Mouse (Mus musculus): ENCODE results near the gene 2510039O18Rik. TPM values are rescaled to one million over a fixed set of nuclear protein-coding genes. Genes with fewer than 3 reads are reported as not detected.

2510039O18Rik gene
- polyA plus RNA-seq, 2 experiments from 2014 or later: 8.3 to 9.4 TPM

DNA sequence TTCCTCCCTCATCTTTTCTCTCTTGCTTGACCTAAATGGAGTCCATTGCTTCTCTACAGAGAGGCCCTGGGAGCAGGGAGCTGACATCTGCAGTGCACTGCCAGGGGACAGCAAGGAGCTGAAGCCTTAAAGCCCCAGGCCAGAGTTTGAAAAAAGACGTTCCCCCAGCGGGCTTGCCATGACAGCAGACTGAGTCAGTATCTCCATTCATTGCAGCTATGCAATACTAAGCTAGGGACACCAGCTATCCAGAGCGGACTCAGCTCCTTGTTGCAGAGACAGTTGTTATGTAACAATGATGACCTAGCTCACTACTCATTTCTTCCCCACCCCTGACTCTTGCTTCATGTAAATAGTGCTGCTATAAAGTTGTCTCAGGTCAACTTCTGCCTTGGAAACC lies 54.6 kb downstream of the 2510039O18Rik start:
- ATAC-seq: no peak

Other genes starting within 250 kb of the 2510039O18Rik start
- gene Zfp534, start 238.3 kb upstream of the 2510039O18Rik start, polyA plus RNA-seq (2017; shearing (Covaris generic)): under 1 TPM in 1 of 2 experiments, not detected in 1; 0.35 TPM
- gene Zfp984, start 131.1 kb upstream of the 2510039O18Rik start, polyA plus RNA-seq (2017; shearing (Covaris generic)): 10 to 100 TPM; 26.7 to 34.3 TPM
- 1 to 10 TPM; 3.3 to 7.0 TPM for gene Zfp933, start 92.5 kb upstream of the 2510039O18Rik start, polyA plus RNA-seq (2017; shearing (Covaris generic))
- gene Miip, start 72.1 kb upstream of the 2510039O18Rik start, polyA plus RNA-seq (2017; shearing (Covaris generic)): 100 to 1,000 TPM in 1 of 2 experiments, 10 to 100 TPM in 1; 92.5 to 151 TPM
- 1 to 10 TPM; 2.1 to 3.8 TPM for gene Fv1, start 71.9 kb upstream of the 2510039O18Rik start, polyA plus RNA-seq (2017; shearing (Covaris generic))
- 10 to 100 TPM; 19.5 to 31.9 TPM for gene Mfn2, start 36.2 kb upstream of the 2510039O18Rik start, polyA plus RNA-seq (2017; shearing (Covaris generic))
- gene Plod1, start 4.1 kb upstream of the 2510039O18Rik start, polyA plus RNA-seq (2017; shearing (Covaris generic)): 1 to 10 TPM; 5.2 to 8.7 TPM
- gene Nppb, start 44.9 kb downstream of the 2510039O18Rik start, polyA plus RNA-seq (2017; shearing (Covaris generic)): not detected
- gene Nppa, start 59.8 kb downstream of the 2510039O18Rik start, polyA plus RNA-seq (2017; shearing (Covaris generic)): not detected
- 1 to 10 TPM; 4.2 to 5.5 TPM for gene Clcn6, start 97.9 kb downstream of the 2510039O18Rik start, polyA plus RNA-seq (2017; shearing (Covaris generic))
- gene Mthfr, start 98.2 kb downstream of the 2510039O18Rik start, polyA plus RNA-seq (2017; shearing (Covaris generic)): 10 to 100 TPM in 1 of 2 experiments, 1 to 10 TPM in 1; 6.8 to 23.1 TPM
- 10 to 100 TPM; 19.0 to 20.0 TPM for gene Agtrap, start 147.1 kb downstream of the 2510039O18Rik start, polyA plus RNA-seq (2017; shearing (Covaris generic))
- 10 to 100 TPM; 35.8 to 41.2 TPM for gene Mad2l2, start 189.5 kb downstream of the 2510039O18Rik start, polyA plus RNA-seq (2017; shearing (Covaris generic))
- gene Draxin, start 189.8 kb downstream of the 2510039O18Rik start, polyA plus RNA-seq (2017; shearing (Covaris generic)): not detected
- gene Fbxo6, start 211.2 kb downstream of the 2510039O18Rik start, polyA plus RNA-seq (2017; shearing (Covaris generic)): 10 to 100 TPM; 44.1 to 56.6 TPM
- 1 to 10 TPM; 2.2 to 2.6 TPM for gene Fbxo44, start 219.6 kb downstream of the 2510039O18Rik start, polyA plus RNA-seq (2017; shearing (Covaris generic))
- not detected for gene Fbxo2, start 219.7 kb downstream of the 2510039O18Rik start, polyA plus RNA-seq (2017; shearing (Covaris generic))

Data from CD4-positive, CD25-positive, alpha-beta regulatory T cell, adult 4 months (primary cell).